Mouse (Mus musculus) macrophage (primary cell): ENCODE data around the gene Chrnb2. TPM values are rescaled to one million over a fixed set of nuclear protein-coding genes. Genes with fewer than 3 reads are reported as not detected.

Experiments used
- H3K27ac ChIP-seq: fragments of 350-480 bp; formaldehyde crosslinking; 2 replicates; pipeline ENCODE4 v1.9.0; 2021
- H3K36me3 ChIP-seq: fragments of 350-480 bp; formaldehyde crosslinking; 2 replicates; pipeline ENCODE4 v1.9.0; 2021; ENCODE audit errors: inconsistent target
- H3K4me3 ChIP-seq: fragments of 350-480 bp; formaldehyde crosslinking; 2 replicates; pipeline ENCODE4 v1.9.0; 2021; ENCODE audit errors: inconsistent target
- H3K79me2 ChIP-seq: fragments of 350-480 bp; formaldehyde crosslinking; 2 replicates; pipeline ENCODE4 v1.9.0; 2021; ENCODE audit errors: inconsistent target
- WGBS: methylation state at CpG from one replicate; pipeline ENCODE4 v1.1.7; 2026; ENCODE audit warnings: inconsistent platforms; ENCODE audit not compliant: missing documents; 5-methylcytosine and 5-hydroxymethylcytosine counted together
- polyA plus RNA-seq: library from polyadenylated mRNA; stranded (reverse); fragments of 250-400 nt; gene quantifications from 3 replicates; pipeline ENCODE4 v1.2.4, GENCODE M21; 2018; ENCODE audit warnings: inconsistent platforms

Chrnb2 gene
- polyA plus RNA-seq, 1 experiment from 2014 or later, result 0.20 TPM

DNA sequence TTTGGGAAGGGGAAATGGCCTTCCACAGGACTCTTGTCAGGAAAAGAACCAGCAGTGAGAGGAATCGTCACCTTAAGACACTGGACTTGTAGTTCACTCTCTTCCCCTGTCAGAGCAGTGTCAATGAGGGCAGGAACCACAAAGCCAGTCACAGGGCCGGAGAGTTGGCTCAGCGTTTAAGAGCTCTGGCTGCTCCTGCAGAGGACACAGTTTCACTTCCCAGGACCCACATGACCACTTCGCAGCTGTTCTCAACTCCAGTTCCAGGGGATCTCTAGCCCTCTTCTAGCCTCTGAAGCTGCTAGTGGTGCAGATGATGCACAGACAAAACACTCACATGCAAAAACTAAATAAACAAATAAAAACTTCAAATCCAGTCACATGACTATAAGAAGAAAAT lies 31.9 kb upstream of the Chrnb2 start:
- Histone ChIP-seq H3K27ac (peak overlapping the region; percentile 98), H3K4me3 (peak overlapping the region; percentile 22), H3K36me3 (no peaks in the 10 kb centered on the region), H3K79me2 (no peaks in the 10 kb centered on the region)
- WGBS, result 0% methylated on average over 4 of the region's 4 CpGs

- 48% methylated on average over 5 of the region's 5 CpGs for WGBS
- Histone ChIP-seq H3K27ac (peak overlapping the region; percentile 98), H3K4me3 (peak overlapping the region; percentile 22), H3K36me3 (no peaks in the 10 kb centered on the region), H3K79me2 (no peaks in the 10 kb centered on the region)
Measured at GRCm38 (mm10) chr3:89795746-89796145, 31.3 kb upstream of the Chrnb2 start.

DNA sequence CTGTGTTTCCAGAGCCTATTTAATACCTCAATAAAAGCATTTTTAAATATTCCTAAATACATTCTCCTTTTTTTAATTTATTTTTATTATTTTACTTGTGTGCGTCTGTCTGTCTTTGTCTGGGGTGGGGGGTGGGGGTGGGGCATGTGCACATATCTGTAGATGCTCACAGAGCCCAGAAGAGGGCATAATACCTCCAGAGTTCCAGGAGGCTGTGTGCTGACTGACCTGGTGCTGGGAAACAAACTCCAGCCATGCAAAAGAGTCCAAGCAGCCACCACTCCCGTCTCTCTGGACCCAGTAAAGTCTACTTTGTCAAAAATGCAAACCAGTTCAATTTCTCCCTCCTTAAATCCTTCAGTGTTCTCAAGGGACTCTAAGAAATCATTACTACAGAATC lies 30.2 kb upstream of the Chrnb2 start:
- WGBS, result 100% methylated on average over 2 of the region's 2 CpGs
- no peaks in the 10 kb centered on the region for H3K36me3 ChIP-seq
- H3K79me2 ChIP-seq, result no peaks in the 10 kb centered on the region
- no peak overlapping the region for H3K4me3 ChIP-seq
- peak overlapping the region; percentile 98; the same call in 1 of the 2 replicates for H3K27ac ChIP-seq

DNA sequence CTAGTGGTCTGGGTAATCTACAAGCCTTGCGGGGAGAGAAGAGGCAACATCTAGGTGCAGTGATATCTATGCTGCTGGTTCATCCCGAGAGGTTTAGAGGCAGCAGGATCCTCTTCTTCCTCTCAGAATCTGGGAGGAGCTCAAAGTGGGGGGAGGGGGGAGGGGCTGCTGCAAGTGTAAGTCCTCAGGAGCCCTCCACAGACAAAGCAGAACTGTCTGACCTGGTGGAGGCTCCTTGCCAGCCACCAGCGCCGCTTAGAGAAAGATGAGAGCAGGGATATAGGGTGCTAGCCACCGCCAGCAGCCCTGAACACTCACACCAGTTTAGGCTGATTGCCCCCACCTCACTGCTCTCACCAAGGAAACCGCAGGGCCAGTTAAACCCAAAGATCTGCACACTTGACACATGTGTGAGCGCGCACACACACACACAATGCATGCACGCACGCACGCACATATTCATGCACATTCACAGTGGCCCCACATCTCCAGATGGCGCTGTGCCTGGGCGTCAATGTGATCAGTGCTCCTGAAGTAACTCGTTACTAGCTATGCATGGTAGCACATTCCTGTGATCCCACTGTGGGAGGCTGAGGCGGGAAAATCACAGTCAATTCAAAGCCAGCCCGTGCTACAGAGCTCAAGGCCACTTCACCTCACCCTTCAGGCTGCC lies 24.4 kb upstream of the Chrnb2 start:
- H3K27ac ChIP-seq, result no peak overlapping the region
- no peaks in the 10 kb centered on the region for H3K36me3 ChIP-seq
- H3K79me2 ChIP-seq, result no peaks in the 10 kb centered on the region
- no peak overlapping the region for H3K4me3 ChIP-seq
- 90% methylated on average over 16 of the region's 16 CpGs for WGBS

GRCm38 (mm10) chr3:89786275-89786674 lies 21.8 kb upstream of the Chrnb2 start:
- Histone ChIP-seq H3K79me2 (no peaks in the 10 kb centered on the region), H3K27ac (no peak overlapping the region), H3K36me3 (peaks cover 25% of the 10 kb centered on the region), H3K4me3 (no peak overlapping the region)
- 94% methylated on average over 6 of the region's 6 CpGs for WGBS

- Histone ChIP-seq H3K79me2 (no peaks in the 10 kb centered on the region), H3K27ac (peak overlapping the region; percentile 48), H3K36me3 (peaks cover 36% of the 10 kb centered on the region), H3K4me3 (no peak overlapping the region; the same call in 1 of the 2 replicates)
- WGBS, result 17% methylated on average over 11 of the region's 11 CpGs
Measured at GRCm38 (mm10) chr3:89784991-89785753, 20.7 kb upstream of the Chrnb2 start.

DNA sequence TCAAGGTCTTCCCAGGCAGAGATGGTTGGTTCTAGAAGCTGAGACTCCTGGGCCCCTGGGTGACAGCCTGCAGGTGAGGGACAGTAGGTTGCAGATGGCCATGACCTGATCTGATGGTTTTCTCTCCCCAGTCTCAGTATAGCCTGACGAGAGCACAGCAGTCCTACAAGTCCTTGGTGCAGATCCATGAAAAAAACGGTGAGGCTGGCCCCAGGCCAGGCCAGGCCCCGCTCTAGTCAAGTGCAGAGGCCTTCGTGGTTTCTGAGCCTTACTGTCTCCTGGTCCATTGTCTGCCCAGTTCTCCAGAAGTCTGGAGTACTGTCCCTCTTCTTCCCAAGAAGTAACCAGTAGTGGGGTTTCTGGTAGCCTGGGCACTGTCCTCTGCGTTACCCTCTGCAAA lies 17.2 kb upstream of the Chrnb2 start:
- H3K79me2 ChIP-seq, result peaks cover 5% of the 10 kb centered on the region; the same call in 1 of the 2 replicates
- H3K36me3 ChIP-seq, result peaks cover 70% of the 10 kb centered on the region
- no peak overlapping the region for H3K27ac ChIP-seq
- H3K4me3 ChIP-seq, result no peak overlapping the region
- 84% methylated on average over 5 of the region's 5 CpGs for WGBS

GRCm38 (mm10) chr3:89780102-89780501 lies 15.7 kb upstream of the Chrnb2 start:
- H3K27ac ChIP-seq, result no peak overlapping the region
- WGBS, result 83% methylated on average over 4 of the region's 4 CpGs
- peaks cover 83% of the 10 kb centered on the region for H3K36me3 ChIP-seq
- H3K79me2 ChIP-seq, result peaks cover 21% of the 10 kb centered on the region
- H3K4me3 ChIP-seq, result no peak overlapping the region

DNA sequence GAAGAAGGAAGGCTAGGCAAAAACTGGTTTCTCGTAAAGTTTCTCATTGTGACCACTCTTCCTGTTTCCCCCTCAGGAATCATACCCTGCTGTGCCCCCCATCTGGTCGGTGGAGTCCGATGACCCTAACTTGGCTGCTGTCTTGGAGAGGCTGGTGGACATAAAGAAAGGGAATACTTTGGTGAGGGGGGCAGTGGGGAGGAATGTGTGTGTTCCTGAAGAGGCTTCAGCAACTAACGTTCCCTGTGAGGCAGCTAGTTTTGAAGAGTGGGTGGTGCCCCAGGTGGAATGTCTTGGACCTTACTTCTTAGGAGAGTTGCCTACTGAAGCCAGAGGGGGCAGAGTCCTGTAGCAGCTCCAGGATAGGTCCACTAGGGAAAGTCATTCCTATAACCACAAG lies 11.6 kb upstream of the Chrnb2 start:
- H3K27ac ChIP-seq, result no peak overlapping the region
- H3K36me3 ChIP-seq, result peaks cover 55% of the 10 kb centered on the region
- peaks cover 53% of the 10 kb centered on the region for H3K79me2 ChIP-seq
- no peak overlapping the region for H3K4me3 ChIP-seq
- WGBS, result 79% methylated on average over 4 of the region's 4 CpGs

- Histone ChIP-seq H3K79me2 (peaks cover 57% of the 10 kb centered on the region), H3K27ac (peak overlapping the region; percentile 81), H3K36me3 (peaks cover 43% of the 10 kb centered on the region), H3K4me3 (peak overlapping the region; percentile 91)
- 9% methylated on average over 13 of the region's 15 CpGs for WGBS
Measured at GRCm38 (mm10) chr3:89774236-89774960, 10.0 kb upstream of the Chrnb2 start.

DNA sequence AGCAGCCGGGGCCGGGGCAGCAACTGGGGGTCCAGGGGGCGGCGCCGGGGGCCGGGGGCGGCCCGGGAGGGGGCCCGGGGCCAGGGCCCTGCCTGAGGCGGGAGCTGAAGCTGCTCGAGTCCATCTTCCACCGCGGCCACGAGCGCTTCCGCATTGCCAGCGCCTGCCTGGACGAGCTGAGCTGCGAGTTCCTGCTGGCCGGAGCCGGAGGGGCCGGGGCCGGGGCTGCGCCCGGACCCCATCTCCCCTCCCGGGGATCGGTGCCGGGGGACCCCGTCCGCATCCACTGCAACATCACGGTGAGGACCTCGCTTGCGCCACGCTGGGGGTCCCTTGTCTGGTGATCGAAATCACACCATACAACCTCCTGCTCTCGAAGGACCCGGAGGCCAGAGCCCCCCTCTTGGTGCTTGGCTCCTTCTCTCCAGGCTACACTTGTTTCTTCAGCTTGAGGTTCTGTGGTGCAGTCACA lies 9.3 kb upstream of the Chrnb2 start:
- peak overlapping the region; percentile 91 for H3K4me3 ChIP-seq
- peaks cover 57% of the 10 kb centered on the region for H3K79me2 ChIP-seq
- H3K36me3 ChIP-seq, result peaks cover 37% of the 10 kb centered on the region
- H3K27ac ChIP-seq, result peak overlapping the region; percentile 81
- 0% methylated on average over 16 of the region's 37 CpGs for WGBS

DNA sequence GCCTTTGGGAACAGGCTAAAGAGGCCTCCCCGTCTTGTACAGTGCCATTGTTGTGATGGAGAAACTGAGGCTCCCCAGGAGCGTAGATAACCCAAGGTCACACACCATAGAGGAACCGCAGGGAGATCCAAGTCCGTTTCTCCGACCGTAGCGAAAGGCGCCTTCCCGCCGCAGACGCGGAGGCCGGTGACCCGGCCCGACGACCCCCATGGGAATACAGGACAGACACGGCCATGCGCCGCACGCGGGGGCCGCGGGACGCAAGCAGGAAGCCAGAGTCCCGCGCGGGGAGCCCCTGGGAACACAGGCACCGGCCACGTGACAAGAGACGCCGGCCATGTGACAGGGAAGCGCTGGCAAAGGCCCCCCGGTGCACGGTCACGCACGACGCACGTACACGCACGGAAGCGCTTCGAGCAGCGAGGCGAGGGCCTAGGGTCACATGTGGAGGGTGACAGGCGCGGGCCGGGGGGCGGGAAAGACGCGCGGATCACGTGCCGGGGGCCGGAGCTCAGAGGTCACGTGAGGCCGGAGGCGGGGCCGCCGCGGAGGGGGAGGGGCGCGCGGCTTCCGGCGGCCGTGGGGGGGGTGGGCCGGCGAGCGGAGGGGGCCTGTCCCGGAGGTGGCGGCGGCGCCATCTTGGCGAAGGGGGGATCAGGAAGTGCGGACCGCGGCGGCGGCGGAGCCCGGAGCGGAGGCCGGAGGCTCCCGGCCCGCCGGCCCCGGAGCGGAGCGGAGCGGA lies 8.7 kb upstream of the Chrnb2 start, which contains the start of gene Ube2q1:
Ube2q1 (plus strand) TSS at position 649 of the 742 bp plus-strand sequence.
- Histone ChIP-seq H3K27ac (peak within 1 kb of the TSS; percentile 86), H3K36me3 (peaks cover 31% of the 10 kb centered on the region), H3K4me3 (peak within 1 kb of the TSS; percentile 91), H3K79me2 (peaks cover 57% of the 10 kb centered on the region)
- WGBS, result under 1% methylated on average over 73 of the region's 90 CpGs

DNA sequence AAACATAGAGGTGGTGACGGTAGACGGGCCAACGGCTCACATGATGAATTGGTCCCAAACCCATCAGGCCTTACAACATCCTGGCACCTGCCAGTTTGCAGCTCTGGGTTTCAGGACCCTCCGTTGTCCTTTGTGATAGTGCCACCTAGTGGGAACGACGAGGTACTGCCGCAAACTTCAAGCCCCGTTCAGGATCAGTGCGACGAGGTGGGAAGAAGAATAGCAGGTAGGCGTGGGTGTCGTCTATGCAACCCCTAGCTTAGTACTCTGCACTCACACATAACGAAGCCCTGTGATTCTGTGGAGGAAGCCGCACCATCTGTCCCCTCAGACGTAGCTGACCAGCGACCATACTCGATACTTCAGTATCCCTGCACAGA lies 8.1 kb upstream of the Chrnb2 start:
- Histone ChIP-seq H3K27ac (peak overlapping the region; percentile 86), H3K36me3 (peaks cover 26% of the 10 kb centered on the region), H3K79me2 (peaks cover 57% of the 10 kb centered on the region), H3K4me3 (peak overlapping the region; percentile 90)
- under 1% methylated on average over 17 of the region's 17 CpGs for WGBS

DNA sequence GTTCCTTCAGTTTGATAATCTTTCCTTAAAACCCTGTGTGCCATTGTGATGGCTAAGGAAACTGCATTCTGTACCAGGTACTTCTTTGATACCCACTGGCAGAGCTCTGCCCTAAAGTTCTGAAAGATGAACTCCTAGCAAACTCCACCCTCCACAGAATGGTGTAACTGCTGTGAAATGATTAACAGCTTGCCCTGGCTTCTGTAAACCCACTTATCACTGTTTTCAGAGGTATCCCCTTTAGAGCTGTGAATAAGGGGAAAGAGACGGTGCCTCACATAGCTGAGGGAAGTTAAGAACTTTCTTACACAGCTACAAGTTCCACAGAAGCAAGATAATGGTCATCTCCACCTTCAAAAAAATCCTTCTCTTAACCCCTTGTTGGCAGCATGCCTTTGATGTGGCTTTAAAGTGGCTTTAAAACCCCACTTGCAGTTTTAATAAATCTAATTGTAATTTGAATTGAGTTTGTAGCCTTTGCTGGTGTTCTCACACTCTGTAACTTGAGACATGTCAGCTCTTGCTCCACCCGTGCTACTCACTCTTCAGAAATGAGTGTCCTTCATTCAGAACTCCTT lies 6.1 kb upstream of the Chrnb2 start:
- Histone ChIP-seq H3K4me3 (no peak overlapping the region), H3K79me2 (peaks cover 41% of the 10 kb centered on the region), H3K36me3 (peaks cover 5% of the 10 kb centered on the region; the same call in 1 of the 2 replicates), H3K27ac (no peak overlapping the region)
- WGBS, result 100% methylated on average over 2 of the region's 2 CpGs
